Mouse (Mus musculus) adrenal gland, postnatal 36 days (tissue): ENCODE data around the gene Tnip2. TPM values are rescaled to one million over a fixed set of nuclear protein-coding genes. Genes with fewer than 3 reads are reported as not detected.

Source experiments
- DNase-seq, 2 experiments: peaks; one replicate each; pipeline ENCODE4 v3.0.0; 2021; ENCODE audit warnings: mixed read lengths in 1 of 2
- long read RNA-seq, 2 experiments: library from polyadenylated mRNA; stranded (forward); transcript quantifications; one replicate each; pipeline ENCODE4 v2.0.0; 2021; ENCODE audit warnings: borderline sequencing depth in 2 of 2
- total RNA-seq, 2 experiments: library from RNA; stranded (reverse); gene quantifications; 2 replicates each; pipeline ENCODE4 v1.2.3; 2021

Tnip2 gene
- total RNA-seq, result 10 to 100 TPM; 15.0 to 16.8 TPM
- long read RNA-seq, experiment 1, transcript Tnip2-202 (6 exons, 1,987 nt), result major isoform, 11 of 22 reads
- long read RNA-seq, experiment 1, partial matches to known transcripts, result 2 of 22 reads
- long read RNA-seq, experiment 1, other reads (novel, unspliced or antisense), result 6 of 22 reads
- long read RNA-seq, experiment 2, transcript Tnip2-202 (6 exons, 1,987 nt), result major isoform, 7 of 11 reads
- long read RNA-seq, experiment 2, partial matches to known transcripts, result 1 of 11 reads
- long read RNA-seq, experiment 2, other reads (novel, unspliced or antisense), result 3 of 11 reads

DNA sequence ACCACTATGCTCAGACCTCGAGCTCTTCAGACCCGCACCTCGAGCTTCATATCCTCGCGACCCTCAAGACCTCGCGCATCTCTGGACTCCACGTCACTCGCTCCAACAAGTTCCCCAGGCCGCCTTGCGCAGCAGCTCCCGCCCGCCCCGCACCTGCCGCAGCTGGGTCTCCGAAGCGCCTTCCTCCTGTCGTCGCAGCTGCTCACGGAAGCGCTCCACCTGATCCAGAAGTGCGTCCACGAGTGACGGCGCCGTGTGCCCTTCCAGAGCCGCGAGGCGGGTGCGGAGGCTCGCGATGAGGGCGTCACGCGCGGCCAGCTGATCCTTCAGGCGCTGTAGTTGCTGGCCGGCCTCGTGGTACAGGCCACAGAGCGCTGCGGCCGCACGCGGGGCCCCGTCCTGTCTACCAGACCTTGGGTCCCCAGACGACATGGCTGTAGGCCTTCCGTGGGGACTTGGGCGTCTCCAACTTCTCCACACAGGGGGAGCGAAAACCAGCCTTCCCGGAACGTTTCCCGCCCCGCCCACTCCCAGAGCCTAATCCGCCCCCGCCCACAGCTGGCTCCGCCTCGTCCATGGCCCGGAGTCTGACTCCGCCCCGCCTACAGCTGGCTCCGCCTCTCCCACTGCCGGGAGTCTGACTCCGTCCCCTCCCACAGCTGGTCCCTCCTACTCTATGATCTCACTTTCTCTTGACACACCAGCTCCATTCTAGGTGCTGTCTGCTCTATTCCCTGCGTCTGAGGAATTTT is at the start of gene Tnip2:
Gene Tnip2 (minus strand): TSS at position 526 of the 752 bp plus-strand sequence.
- DNase-seq, result peak; percentile 98 to 99

DNA sequence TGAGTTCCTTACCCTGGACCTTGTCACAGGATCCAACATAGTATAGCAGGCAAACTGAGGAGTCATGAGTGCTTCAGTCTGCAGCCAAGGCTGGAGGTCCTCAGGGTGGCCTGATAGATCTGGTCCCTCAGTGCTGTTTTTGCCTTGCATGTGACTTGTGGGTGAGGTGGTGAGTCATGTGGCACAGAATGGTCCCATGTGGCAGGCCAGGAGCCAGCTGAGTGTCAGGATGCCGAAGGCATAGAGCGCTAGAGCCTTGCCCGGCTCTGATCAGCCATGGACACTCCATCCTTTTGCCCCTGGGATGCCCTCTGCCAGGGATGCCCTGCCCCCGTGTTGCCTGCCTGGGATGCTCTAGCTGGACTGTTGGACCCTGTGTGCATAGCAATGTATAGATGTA is 38.0 kb upstream of the Tnip2 start:
- DNase-seq, result no peak

DNA sequence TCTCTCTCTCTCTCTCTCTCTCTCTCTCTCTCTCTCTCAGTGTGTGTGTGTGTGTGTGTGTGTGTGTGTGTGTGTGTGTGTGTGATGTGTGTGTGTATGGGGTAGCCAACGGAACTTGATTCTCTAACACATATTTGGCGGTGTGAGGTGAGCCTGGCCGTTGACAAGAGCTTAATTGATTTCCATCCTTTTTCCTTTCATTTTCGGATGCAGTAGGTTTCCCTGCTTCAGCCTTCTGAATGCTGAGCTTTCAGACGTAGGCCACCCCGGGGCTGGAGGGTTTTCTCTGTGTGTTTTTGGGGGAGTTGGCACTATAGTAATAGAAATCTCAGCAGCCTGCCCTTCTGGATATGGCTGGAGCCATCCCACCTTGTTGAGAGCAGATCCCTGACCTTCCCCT is 36.5 kb upstream of the Tnip2 start:
- DNase-seq, result no peak

DNA sequence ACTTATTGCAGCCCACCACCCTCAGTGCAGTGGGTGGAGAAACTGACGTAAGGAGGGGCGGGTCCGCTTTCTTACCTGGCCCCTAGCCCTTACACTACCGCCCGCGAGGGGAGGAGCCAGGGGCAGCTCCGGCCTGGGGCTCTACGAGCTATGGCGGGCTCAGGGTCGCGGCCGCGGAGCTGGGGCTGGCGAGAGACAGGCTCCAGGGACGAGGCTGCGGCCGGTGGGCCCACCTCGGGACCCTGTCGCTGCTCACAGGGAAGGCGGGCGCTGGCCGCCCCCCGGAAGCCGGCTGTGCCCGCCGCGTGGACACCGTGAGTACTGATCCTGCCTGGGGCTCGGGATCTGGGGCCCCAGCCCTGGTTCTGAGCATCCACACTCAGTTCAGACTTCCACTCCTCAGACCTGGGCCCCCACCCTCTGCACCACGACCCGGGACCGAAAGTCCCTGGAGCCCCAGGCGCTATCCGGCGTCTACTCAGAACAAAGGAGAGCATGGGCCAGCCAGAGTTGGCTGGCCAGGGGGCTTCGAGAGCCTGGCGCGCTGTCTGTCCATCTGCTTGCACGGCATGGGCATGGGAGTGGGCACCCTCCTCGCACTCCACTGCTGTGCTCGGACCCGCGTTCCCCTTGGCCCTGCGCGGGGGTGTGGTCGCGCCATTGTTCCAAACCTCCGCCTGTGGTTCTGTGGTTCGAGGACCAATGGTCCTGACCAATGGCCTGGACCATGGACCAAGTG is 35.9 kb upstream of the Tnip2 start:
- DNase-seq, result peak; percentile 45 to 62

DNA sequence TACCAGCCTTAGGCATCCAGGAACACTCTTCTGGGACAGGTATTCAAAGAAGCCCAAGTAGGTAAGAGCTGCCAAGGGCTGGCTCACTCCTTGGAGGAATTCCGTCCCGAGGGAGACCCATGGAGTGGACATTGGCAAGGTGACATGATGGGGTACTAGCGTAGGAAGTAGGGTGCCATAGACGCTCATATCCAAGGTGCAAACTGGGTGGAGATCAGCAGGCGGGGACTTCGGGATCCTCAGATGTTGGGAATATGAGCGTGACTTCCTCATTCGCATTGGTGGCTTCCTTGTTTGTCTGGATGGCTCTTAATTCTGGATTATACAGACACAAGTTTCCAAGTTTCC is 35.3 kb upstream of the Tnip2 start:
- DNase-seq, result no peak

DNA sequence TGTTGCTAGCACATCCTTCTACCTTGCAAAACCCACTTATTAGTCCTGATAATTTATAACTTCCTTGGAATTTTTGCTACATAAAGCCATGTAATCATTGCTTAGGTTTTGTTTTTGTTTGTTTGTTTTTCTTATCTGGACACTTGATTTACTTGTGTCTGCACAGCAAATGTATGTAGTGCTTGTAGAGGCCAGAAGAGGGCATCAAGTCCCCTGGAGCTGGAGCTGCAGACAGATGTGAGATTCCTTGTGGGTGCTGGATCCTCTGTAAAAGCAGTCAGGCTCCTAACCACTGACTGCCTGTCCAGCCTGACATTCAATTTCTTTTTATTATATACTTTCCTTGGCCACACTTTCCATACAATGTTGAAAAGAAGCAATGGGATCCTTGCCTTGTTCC is 33.6 kb upstream of the Tnip2 start:
- DNase-seq, result peak in 1 of 2 experiments; percentile 57

DNA sequence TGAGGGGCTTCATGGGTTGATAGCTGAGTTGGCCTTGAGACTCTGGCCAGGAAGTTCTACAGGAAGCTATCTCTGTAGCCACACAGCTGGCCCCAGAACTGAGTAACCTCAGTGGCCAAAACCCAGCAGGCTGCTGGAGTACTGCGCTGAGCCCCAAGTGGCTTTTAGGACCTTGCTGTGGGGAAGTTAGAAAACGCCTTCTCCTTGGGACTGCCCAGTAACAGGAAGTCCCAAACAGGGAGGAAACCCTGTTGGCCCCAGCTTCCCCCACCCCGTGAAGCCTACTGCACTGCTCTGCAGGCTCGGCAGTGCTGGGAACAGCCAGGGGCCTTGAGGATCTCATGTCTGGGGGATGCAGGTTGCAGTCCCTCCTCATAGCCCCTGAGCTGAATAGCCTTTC is 29.3 kb upstream of the Tnip2 start:
- no peak for DNase-seq

DNA sequence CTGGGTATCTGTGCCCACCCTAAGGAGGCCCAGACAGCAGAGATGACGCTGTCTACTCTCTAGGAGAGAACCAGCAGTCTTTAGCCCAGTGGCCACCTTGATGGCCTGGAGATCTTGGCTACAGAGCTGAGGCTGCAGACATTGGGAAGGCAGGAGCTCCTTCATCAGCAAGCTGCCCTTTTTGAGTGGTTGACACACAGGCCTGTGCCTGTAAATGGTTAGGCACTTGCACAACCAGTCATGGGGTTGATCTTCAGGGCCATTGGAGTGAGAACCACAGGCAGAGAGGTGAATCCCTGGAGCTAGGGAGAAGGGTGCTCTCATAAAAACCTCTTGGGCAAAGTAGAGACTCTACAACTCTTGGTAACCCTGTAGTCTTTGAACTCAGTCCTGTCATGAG is 28.4 kb upstream of the Tnip2 start:
- peak in 1 of 2 experiments; percentile 40 for DNase-seq

DNA sequence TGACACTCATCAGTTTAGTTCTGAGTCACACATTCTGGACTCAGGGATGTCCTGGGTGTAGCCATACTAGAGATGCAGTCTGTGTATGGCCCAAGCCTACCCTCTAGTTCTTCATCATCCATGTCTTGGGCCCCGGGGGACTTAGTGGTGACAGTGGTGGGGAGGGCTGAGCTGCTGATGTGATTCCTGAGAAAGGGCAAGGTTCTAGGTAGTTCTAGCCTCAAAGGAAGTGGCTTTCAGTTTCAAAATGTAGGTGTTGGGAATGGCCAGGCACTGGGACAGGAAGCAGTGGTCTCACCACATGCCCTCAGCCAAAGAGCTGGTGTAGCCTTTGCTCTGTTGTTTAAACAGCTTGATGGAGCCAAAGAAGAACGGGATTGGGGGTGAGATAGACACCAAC is 25.3 kb upstream of the Tnip2 start:
- no peak for DNase-seq

DNA sequence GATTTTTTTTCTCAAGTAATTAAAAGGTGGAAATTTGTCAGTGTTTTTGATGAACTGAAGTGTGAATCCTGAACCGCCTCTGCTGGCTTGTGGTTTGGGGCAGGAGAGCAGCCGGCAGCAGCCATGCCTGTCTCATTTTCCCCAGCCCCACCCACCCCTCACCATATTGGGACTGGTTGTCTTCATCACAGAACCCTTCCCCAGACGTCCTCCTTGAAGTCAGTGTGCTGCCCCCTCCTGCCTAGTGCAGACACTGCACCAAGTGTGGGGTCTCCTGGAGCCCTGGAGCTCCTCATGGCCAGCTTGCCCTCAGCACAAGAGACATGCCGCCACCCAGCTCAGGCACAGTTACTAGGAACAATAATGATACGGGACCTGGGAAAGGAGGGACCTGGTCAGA is 24.7 kb upstream of the Tnip2 start:
- DNase-seq, result peak in 1 of 2 experiments; percentile 57

DNA sequence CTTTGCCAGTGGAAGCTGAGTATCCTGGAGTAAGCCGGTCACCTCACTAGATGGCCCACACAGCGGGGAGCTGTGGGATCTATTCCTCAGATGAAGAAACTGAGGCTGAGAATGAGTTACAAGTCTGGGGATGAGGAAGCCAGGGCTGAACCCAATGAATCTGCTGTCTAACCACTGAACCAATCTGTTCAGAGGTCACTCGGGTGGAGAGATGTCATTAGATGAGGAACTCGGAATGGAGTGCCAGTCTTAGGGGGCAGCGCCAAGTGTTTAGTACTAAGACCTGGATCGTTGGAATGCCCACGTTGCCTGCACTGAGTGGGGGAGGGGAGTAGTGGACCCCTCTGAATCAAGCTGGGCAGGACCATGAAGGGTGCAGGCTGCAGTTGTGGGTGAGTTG is 24.3 kb upstream of the Tnip2 start:
- no peak for DNase-seq

DNA sequence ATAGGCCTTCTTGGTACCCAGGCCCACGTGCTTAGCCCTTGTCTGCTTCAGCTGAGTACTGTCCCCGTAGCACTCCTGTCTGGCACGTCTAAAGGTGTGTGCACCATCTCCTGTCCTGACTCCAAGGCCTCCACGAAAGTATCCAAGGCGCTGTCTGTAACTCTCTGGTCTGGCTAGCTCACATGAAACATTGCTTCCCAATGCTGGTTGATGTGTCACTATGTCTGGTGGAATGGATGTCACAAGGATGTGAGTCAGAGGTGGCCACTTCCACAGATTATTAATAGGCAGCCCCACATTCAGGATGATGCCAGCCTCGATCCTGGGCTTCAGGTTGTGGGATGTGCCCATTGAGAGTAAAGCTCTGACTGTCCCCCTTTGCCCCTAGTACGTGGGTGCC is 22.0 kb upstream of the Tnip2 start:
- DNase-seq, result peak; percentile 50 to 63

DNA sequence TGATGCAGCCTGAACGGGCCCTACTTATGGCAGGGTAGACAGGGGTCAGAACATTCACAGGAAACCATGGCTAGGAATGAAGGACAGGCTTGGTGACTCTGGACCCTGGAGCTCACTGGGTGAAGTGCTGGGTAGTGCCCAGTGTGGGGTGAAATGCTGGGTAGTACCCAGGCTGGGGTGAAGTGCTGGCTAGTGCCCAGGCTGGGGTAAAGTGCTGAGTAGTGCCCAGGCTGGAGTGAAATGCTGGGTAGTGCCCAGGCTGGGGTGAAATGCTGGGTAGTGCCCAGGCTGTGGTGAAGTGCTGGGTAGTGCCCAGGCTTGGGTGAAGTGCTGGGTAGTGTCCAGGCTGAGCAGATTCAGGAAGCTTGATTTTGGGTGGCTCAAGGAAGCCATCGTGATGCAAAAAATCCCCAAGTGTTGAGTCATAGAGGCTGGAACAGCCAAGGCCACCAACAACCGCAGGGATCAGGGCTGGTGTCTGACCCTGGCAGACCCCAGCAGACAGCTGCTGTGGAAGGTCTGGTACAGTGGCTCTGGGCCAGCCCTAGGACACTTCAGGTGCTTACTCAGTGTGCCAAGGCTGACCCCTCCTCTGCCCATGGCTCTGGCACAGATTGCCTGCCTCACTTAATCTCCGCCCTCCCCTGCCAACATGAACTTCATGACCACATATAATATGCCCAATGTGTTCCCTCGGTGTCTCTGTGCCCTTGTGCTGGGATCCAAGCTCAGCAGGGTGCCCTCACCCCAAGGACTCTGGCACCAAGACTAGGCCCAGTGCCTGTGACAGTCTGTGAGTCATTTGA is 21.2 kb upstream of the Tnip2 start:
- peak; percentile 85 to 88 for DNase-seq

DNA sequence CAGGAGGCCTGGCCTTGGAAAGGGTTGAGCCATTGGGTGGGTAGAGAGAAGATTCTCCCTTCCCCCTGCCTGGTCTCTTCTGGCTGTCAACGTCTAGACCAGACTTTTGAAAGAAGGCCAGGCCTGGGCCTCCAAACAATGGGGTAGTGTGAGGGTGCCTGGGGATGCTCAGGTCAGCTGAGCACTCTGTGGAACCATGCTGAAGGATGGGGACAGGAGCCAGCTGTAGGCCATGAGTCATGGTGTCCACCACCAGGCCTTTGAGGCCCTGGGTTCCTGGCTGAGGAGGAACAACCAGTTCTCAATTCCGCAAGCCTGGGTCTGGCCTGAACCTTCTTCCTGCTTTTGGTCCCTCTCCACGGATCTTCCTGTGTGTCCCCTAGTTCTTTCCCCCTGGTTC is 20.0 kb upstream of the Tnip2 start:
- DNase-seq, result peak; percentile 54 to 56

DNA sequence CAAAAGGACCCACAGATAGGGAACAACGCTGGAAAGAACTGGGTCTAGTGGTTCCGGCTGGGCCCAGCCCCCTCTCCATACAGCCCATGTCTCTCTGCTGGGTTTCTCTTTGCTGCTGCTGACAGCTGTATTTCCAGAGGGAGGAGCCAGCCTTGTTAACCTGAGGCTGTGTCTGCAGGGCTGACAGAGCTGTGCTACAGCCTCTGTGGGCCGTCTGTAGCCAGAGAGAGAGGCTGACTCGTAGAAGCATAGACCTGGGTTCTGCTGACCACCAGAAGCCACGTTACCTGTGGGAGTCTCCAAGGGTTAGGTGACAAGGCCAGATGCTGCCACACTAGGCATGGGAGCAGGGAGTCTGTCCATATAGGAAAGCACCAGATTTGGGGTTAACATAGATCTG is 19.3 kb upstream of the Tnip2 start:
- no peak for DNase-seq

DNA sequence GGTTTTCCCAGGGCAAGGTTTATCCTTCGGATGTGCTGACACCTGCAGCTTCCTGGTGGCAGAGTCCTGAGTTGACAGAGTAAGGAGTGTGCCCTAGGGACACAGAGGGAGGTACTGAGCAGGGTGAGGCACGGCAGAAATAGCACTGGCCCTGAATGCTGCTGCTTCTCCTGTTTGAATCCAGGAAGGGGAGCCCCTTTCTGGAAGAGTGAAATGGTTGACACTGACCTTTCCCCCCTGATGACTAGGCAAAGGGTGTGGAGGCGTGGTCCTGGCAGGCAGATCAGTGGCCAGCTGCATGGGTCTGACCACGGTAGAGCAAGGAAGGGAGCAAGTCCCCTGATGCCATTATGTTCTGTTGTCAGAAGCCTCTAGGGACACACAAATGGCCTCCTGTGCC is 16.9 kb upstream of the Tnip2 start:
- DNase-seq, result peak; percentile 66 to 75

DNA sequence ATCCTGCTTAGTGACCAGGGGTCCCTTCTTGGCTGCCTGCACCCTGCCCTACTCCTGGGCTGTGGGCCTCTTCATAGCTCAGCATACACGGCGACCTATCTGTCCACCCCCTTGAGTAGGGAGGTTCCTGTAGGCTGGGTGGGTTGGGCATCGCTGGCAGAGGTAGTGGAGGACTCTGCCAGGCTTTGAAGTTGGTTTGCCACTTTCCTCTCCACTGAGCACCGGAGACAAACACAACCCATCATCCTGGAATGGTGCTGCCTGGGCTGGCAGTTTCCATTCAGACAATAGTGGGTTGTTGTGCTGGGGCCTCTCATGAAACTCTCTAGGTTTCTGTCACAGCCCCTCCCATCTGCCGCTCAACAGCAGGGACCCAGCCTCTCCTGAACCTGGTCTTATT is 16.3 kb upstream of the Tnip2 start:
- no peak for DNase-seq

DNA sequence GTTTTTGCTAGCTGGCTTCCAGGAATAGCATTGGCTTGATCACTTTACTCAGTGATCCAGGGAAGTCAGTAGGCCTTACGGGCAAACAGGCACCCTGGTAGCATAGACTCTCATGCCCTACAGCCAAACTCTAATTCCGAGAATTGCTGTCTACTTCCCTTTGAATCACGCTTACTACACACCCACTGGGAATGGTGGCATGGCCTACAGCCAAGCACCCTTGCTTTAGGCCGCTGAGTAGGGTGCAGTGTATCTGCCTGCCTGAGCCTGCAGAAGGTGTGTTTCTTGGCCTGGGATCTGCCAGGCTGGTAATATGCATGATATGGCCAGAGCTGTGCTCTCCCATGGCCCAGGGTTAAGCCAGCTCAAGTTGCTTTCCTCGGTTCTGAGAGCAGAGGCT is 14.9 kb upstream of the Tnip2 start:
- DNase-seq, result no peak

DNA sequence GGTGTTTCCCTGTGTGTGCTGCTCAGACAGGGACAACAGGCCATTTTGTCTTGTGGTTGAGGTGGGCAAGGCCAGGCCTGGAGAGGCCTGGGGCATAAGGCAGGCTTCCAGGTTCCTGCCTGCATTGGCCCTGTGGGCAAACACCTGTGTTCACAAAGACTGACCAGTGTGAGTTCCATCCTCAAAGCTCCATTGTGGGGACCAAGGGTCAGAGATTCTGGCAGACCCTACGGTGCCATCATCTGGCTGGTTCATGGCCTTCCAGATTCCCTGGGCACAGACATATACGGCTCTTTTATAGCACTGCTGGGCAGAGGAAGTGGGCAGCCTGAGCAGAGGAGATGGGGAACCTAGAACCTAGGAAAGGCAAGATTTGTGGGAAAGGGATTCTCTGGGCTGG is 13.6 kb upstream of the Tnip2 start:
- DNase-seq, result no peak

DNA sequence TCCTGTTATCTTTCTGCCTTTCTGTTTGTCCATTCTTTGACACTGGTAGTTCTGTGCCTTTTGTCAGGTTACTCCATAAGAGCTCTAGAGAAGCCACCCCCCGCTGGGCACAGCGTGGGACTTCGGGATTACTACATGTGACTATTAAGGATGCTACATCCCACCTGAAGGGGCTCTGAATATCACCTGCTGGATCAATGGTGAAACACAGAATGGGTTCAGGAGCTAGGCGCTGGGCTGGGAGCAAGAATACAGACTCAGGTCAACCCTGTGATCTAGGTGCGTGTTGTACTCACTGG is 12.6 kb upstream of the Tnip2 start:
- DNase-seq, result no peak

DNA sequence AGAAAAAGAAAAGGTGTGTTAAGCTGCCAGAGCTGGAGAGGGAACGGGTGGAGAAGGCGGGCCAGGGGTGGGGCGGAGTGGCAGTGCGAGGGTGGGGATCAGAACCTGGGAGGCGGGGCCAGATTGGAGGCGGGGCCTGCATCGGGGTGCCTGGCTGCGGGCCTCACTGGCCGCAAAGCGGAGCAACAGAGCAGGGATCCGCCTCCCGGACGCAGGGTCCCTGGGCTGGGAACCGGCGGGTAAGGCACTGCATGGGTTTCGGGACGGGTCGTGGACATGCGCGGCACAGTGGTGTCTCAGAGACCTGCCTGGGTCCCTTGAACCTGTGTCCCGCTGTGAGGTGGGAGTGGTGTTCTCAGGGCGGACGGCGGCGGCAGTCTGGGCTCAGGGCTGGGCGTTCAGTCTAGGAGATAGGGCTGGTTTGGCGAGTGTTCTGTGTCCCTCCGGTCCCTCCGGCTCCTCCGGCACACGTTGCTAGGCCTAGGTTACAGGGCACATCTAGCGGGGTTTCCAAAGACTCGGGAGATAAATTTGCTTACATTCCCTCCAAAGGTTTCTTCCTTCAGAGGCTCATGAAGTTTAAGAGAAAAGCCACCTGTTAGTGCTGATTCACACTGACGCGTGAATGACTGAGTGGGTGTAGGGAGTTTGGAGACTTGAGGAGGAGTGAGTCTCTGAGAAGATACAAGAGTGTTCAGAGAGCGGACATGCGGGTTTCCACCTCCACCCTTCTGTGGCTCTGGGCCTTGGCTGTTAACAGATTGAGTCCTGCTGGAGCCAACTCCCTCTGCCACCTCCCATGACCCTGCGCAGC is 12.1 kb upstream of the Tnip2 start, which contains the start of gene Sh3bp2:
Gene Sh3bp2 (plus strand): TSS at position 176 of the 814 bp plus-strand sequence.
- peak; percentile 99 to 100 for DNase-seq

DNA sequence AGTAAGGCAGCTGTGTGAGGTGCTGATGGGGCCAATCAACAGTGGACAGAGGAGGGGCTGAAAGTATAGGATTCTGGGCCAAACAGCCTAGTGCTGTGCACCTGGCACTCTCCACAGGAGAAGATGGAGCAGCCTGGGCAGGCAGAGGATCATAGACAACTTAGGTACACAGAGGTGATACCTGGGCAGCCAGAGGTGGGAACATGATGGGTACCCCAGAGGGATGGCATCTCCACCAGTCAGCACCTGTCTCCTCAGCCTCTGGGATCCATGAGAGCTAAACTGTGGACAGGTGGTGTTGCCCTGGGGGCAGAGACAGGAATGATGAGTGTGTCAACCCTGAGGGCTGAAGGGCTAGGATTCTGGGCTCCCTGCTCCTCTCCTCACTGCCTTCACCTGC is 10.7 kb upstream of the Tnip2 start:
- DNase-seq, result no peak
